Mouse (Mus musculus) naive thymus-derived CD4-positive, alpha-beta T cell, adult 2 months (primary cell): ENCODE data around the gene Fance.

Source experiments
- DNase-seq: peaks from one replicate; pipeline ENCODE4 v3.0.0-alpha.2; 2011; ENCODE audit warnings: low read depth

Fance gene

GRCm38 (mm10) chr17:28313212-28313879, at the start of gene Fance:
TSS of gene Fance (plus strand) at chr17:28313519.
- DNase-seq = peak; percentile 99

DNA sequence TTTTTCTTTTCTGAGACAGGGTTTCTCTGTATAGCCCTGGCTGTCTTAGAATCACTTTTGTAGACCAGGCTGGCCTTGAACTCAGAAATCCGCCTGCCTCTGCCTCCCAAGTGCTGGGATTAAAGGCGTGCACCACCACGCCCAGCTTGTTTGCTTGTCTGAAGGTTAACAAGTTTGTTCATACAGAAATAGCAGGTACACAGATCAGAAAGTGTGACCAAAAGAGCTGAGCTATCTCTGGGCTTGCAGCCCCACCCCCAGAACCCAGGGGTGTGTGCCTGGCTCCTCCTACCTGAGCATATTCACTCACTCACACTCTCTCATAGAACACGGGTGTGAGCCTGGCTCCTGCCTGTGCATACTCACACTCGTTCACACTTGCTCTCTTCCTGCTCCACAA, 46.1 kb upstream of the Fance start:
- no peak for DNase-seq

DNA sequence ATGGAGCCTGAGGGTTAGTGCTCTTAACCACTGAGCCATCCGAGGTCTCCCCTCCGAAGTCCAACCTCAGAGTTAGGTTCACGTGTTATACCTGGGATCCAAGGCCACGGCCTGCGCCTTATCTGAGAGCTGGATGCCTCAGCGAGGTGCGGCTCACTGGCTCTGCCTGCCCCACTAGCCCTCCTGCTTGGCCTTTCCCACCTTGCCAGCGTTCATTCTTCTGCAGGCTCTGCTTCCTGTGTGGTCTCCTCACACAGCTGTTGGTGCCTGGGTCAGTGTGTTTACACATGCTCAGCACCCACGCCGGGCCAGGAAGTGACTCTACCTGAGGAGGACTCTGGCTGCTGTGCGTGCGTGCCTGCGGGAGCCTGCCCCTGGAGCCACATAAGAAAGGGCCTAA, 43.2 kb upstream of the Fance start:
- DNase-seq = no peak

DNA sequence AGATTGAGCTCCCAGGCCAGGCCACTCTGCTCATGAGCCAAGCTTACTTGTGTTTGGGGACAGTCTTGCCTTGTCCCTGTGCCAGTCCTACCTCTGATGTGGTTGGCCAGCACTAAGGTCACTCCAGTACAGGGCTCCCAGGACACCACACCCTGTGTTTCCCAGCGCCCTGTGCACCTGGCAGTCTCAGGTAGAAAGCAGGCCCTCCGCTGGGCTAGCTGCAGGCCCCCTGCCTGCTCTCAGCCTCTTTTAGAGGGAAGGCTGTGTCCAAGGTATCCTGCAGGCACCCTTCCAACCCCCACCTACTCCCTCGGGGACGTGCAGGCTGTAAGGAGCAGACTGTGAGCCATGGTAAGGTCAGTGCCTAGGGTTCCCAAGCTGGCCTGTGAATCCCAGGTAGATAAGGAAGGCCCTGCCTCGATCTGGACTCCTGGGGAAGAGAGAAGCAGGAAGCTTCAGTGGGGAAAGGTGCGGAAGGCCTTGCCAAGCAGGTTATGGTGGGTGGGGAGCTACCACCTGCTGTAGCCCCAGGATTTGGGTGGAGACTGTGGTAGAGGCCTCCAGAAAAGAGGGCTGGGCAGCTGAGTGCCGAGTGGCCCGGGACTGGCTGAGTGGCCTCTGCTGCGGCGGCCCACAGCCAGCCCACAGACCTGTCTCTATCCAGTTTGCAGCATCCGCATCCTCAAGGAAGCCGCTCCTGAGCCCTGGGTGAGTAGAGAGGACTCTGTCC, 41.6 kb upstream of the Fance start:
- DNase-seq = no peak

DNA sequence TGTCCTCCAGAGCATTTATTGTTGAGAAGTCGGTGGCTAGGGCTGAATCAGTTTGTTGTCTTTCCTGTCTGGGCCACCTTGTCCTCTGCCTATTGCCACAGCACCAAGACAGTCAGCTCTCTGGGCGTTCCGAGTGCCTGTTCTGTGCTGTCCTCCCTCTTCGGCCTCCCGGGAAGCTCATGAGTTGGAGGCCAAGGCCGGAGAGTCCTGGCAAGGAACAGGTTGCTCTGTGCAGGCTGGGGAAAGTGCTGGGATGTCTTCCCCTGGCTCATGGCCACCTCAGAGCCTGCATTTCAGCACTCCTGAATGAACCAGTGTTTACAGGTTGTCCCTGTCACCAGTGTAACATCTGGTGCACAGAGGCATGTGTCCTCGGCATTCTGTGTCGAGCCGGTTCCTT, 41.0 kb upstream of the Fance start:
- DNase-seq = no peak

DNA sequence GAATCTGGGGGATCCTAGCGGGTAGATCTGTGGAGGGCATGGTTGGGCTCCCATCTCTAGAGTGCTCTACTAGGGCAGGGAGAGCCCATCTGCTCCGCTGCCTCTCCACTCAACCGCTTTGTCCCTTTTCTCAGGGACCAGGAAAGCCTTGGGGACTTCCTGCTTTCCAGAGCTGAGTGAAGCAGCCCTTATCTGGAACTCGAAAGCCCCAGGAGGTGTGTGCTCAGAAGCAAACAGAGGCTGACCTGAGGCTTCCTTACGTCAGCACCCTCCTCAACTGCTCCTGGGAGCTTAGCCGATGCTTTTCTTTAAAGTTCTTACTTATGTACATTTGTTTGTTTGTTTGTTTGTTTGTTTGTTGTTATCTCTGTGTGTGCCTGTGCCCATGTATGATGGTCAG, 40.5 kb upstream of the Fance start:
- DNase-seq = no peak

GRCm38 (mm10) chr17:28274739-28275138, 38.6 kb upstream of the Fance start:
- DNase-seq = no peak

DNA sequence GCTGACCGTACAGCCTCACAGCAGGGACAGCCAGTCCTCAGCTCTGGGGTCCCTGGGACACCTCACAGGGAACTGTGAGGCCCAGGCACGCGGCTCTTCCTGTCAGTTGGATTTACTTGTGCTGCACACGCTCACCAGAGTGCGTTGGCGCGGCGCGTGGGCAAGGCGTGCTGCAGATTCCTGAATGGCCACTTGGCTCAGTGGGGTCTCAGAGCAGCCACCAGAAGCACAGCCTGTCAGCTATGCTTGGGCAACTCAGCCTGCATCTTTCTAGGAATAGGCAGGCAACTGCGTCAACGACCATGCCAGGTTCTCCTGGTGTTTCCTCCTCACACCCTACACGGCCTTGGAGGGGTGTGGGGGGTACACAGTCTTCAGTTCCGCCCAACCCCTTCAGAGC, 36.1 kb upstream of the Fance start:
- no peak for DNase-seq

DNA sequence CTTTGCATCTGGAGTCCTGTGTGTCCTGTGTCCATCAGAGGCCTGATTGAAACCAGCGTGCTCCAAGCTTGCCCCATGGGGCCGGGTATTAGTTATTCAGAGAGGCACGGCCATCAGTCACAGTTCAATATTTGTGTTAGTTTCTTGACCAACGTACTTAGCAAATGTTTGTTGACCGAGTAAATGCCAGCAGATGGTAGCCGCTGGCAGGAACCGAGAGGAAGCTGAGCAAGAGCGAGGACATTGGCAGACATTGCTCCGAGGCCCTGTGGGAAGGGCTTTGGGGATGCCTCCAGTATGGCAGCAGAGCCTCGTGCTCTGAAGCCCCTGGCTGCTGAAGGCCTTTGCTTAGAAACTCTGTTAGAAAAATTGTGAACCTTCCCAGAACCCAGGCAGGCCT, 35.6 kb upstream of the Fance start:
- no peak for DNase-seq

- DNase-seq = no peak
Observed at GRCm38 (mm10) chr17:28278156-28278555, 35.2 kb upstream of the Fance start.

- no peak for DNase-seq
Observed at GRCm38 (mm10) chr17:28279236-28279635, 34.1 kb upstream of the Fance start.

GRCm38 (mm10) chr17:28279780-28280422, 33.4 kb upstream of the Fance start:
- DNase-seq = no peak

DNA sequence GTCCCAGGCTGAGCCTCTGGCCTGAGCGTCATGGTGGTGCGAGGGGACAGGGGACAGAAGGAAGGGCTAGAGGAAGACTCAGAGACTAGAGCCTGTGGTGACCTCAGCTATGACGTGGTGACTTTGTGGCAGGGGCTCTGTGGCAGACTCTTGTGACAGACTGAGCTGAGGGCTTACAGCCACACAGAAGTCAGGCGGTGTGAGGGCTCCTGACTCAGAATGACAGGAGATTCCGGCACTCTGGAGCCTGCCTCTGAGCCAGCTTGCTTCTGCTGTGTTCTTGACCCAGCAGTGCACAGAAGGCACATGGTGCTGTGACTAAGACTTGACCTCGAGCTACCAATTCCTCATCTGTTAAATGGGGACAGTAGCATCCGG, 32.9 kb upstream of the Fance start:
- DNase-seq = no peak

- no peak for DNase-seq
Observed at GRCm38 (mm10) chr17:28280831-28281377, 32.4 kb upstream of the Fance start.

- no peak for DNase-seq
Observed at GRCm38 (mm10) chr17:28281866-28282441, 31.4 kb upstream of the Fance start.

DNA sequence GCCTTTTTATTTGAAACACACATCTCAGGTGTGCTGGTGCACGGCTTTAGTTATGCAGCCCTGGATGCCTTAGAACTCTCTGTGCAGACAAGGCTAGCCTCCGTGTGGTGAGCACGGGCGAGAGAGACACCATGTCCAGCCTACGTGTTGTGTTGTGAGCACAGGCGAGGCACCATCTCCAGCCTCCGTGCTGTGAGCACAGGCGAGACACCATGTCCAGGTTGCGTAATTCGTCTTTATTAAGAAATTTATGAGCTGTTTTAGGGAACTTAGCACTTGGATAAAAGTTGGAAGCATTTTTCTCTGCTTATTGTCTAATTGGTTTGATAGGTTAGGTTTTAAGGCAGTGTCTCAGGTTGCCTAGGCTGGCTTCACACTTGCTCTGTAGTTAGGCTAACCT, 30.1 kb upstream of the Fance start:
- DNase-seq = no peak

GRCm38 (mm10) chr17:28286133-28286532, 27.2 kb upstream of the Fance start:
- DNase-seq = no peak

DNA sequence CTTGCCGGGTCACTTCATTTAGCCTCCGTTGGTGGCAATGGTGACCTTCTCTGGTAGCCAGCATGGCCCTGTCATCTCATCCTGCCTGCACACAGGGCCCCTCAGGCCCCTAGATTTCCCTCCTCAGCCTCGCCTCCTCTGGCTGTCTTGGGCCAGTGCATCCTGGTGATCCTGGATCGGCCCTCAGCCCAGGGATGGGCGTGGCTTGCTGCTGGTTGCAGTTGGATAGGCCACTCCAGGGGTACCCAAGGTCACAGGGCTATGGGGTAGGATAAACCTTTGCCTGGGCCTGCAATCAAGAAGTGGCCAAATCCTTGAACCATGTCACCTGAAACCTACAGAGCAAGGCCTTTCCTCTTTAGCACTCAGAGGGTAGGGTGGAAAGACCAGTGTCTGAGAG, 26.4 kb upstream of the Fance start:
- DNase-seq = no peak

- DNase-seq = no peak
Observed at GRCm38 (mm10) chr17:28287578-28287977, 25.7 kb upstream of the Fance start.

DNA sequence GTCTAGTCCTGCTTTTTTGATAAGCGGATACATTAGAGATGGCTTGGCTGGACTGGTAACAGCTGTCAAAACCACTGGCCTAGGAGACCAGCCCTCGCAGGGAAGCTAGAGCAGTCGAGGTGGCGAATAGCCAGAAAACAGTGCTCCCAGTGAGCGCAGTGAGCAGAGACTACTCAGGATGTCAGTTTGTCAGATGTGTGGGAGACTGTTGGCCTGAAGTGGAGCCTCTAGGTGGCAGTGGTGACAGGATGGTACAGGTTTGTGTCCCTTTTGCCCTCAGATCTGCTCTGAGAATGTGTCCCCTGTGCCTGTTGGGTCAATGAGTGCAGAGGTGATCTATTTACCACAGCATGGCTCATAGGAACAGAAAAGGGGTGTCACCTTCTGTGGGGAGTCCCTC, 25.3 kb upstream of the Fance start:
- DNase-seq = peak; percentile 53

DNA sequence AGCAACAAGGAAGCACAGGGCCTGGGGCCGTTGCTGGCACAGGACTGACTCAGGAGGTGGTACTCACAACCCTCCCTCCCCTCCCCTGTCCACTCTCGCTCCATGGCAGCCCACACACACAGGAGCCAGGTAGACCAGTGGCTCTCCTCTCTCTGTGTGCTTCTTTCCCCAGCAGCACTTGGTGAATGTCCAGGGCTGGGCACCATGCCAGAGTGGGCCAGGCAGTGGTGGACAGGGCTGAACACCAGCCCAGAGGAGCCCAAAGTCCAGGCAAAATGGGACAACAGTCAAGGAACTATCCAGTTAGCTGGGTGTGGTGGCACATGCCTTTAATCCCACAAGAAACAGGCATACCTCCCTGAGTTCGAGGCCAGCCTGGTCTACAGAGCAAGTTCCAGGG, 23.1 kb upstream of the Fance start:
- DNase-seq = no peak

DNA sequence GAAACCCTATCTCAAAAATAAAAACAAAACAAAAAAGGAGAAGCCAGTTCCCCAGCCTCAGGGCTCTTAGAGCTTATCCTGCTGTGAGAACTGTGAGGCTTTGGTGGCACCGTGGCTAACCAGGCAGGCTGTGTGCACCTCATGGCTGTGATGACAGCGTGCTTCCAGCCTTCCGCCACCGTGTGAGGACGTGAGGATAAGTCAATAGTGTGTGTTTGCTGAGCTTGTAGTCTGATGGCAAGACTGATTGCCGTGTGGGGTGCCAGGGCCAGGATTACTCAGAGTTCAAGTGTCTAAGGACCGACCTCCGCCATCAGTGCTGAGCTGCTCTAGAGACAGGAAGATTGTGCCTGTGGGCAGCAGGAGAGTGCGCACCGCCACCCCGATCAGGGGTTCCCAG, 22.6 kb upstream of the Fance start:
- no peak for DNase-seq

DNA sequence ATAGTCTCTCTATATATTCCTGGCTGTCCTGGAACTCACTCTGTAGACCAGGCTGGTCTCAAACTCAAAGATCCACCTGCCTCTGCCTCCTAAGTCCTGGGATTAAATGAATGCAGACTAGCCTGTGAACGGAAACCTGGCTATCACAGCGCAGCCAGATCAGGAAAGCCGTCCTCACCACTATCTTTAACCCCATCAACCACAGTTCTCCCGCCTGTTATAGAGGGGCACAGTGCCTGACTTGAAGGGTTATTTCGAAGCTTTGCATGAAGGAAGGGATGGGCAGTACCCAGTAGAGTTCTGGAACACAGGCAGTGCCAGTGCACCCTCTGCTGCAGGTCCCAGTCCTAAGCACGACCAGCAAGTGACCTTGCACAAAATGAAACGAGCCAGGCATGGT, 22.0 kb upstream of the Fance start:
- DNase-seq = no peak
